Mouse (Mus musculus) spleen, postnatal 36 days (tissue): ENCODE data around the gene Meis2.

Source experiments
- DNase-seq, 2 experiments: peaks; one replicate each; pipeline ENCODE4 v3.0.0; 2022; ENCODE audit warnings: low spot score in 2 of 2, mixed read lengths in 1 of 2

Meis2 gene

DNA sequence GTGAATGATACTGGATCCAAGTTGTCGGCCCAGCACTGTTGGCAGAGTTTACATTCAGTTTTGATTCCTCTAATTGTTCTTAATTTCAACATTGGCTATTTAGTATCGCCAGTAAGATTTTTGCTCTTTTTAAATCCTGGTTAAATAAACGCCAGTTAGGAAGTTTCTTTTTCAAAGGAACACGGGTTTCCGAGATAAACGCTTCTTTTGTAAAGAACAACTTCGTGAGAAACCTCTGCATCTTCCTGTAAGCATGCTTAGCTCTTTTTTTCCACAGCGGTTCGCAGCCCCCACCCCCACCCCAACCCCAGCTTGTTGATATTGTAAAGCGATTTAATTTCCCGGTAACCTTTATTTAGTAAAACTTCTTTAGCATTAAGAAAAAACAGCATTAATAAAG is 2.8 kb upstream of the Meis2 start:
- no peak for DNase-seq

DNA sequence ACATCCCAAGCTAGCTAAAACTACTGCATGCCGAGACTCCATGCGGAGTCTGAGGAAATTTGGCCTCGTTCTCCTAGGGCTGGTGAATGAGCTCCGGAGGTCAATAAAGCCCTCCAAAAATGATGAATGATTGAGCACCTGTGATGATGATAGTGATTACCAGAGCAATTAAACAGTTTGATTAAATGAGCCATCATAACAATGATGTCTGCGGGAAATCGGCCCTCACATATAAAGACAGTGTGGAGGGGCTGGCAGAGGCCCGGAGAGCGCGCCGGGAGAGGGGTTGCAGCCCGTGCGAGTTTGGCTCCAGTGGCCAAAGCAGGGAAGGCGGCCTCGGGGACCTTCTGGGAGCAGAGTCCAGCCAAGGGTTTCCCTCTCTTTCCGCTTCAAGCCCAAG is 2.1 kb upstream of the Meis2 start:
- no peak for DNase-seq

DNA sequence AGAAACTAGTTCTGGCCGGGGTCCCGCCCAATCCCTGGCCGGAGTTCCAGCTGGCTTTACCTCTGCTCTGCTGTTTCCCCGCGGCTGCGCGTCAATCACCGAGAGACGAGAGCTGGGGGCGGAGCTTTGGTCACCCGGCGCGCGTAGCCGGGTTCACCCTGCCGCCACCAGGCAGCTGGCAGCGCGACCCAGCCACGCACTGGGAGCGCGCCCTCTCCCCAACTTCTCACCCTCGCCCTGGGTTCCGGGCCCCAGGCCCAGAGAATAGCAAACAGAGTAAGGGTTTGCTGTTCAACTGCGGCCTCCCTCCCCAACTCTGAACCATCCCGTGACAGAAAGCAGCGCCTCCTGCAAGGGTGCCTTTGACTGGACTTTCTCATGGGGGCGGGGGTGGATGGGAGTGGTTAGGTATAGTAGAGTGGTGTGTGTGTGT is 1.4 kb upstream of the Meis2 start:
- DNase-seq: peak; percentile 10 to 19

DNA sequence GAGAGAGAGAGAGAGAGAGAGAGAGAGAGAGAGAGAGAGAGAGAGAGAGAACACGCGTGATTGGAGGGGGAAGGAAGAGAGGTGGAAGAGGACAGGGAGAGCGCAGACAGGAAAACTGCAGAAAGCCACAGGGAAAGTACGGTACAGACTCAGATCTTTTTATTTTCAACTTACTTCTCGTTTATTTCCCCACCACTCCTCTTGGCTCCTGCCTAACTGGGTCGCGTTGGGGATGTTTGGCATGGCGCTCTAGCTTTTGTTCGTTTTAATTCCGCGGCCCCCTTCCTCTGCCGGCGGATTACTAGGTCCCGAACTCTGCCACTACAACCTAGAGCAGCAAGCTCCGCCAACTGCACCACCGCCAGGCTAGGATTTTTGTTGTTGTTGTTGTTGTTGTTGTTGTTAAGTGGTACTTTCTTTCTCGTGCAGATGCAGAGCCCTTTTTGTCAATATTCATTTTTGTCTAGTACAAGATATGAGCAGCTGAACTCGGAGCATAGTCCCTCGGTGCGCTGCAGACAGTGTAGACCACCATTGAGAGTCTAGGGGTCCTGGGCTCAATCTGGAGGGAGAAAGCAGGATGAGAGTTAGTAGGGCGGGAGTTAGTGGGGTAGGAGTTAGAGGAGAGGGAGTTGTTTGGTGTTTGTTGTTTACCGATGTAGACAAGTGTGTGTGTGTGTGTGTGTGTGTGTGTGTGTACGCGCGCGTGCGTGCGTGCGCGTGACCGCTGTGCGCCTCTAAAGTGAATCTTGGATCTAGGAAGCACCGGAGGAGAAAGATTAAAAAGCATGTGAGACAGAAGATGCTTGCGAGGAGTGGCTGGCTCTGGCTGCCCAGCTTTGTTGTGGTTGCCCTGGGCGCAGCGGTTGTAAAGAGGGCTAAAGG is 660 bp upstream of the Meis2 start:
- DNase-seq: no peak

DNA sequence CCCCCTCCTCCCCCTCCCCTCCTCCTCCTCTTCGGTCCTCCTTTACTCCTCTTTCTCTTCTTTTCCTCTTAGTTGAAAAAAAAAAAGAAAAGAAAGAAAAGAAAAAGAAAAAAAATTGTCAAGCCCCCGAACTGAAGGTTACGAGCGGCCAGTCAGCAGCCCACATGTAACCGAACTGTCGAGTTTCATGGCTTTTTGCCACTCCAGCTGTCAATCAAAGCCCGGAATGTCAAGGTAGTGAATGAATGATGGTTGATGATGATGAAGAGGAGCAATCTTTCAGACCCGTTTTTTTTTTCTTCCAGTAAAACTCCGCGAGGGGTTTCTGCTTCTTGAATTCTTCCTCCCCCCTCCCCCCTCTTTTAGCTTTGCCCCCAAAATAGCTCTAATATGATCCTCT is 582 bp downstream of the Meis2 start:
- no peak for DNase-seq

DNA sequence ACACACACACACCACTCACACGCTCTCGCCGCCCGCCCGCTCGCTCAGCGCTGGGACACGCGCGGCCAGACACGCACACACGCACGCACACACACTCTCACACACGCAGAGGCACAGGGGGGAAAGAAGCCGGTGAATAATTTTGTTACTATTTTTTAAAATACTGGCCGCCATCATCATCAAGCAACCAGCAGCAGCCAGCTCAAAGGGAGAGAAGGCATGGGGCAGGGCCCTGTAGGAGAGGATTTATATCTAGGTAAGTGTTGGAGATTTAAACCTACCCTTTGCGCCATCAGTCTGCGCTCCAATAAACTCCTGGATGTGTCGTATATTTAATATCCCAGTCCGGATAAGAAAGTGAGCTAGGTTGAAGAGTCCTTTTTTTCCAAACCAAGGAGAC is 1.1 kb downstream of the Meis2 start:
- no peak for DNase-seq

DNA sequence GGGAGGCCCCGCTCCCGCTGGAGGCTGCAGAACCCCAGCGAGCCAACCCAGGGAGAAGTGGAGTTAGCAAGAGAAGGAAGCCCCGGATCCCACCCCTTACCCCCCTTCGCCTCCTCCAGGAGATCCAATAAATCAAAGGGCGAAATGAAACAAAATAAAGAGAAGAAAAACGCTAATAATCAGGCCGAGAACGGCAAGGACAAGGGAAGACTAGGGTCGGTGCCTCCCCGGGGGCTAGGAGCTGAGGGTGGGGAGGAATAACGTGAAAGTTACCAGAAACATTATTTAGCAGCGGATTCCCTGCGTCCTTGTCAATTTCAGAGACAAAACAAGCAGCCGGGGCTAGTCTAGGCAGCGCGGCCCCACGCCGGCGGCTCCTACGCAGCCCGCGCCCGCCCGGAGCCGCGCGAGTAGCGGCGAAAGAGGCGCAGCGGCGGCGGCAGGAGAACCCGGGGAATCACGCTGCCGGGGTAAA is 1.8 kb downstream of the Meis2 start:
- no peak for DNase-seq

DNA sequence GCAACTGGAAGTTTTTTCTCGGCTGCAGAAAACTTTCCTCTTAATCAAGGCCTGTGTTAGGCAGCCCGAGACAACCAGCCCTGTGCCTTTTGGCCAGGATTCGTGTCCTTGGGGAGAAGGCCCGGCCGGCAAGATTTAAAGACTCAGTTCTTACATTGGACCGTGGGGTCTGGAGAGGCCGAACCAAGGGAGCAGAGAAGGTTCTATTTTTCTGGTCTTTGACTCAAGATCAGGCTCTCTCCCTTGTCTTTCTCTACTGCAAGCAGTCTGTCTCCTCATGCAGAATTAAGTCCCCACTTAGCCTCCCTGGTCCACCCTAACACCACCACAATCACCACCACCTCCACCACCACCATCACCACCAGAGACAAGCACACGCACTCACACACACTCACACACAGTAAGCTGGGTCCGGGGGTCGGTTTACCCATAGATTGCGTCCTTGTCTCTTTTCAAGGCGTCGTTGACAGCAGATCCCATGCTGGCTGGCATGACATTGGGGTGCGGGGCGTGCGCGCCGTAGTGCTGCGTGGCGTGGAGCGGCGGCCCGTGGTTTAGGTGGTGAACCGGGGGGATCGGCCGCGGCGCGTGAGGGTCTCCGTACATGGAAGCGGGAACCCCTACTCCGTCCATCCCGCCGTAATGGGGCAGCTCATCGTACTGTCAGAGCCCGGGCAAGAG is 2.7 kb downstream of the Meis2 start:
- DNase-seq: no peak

DNA sequence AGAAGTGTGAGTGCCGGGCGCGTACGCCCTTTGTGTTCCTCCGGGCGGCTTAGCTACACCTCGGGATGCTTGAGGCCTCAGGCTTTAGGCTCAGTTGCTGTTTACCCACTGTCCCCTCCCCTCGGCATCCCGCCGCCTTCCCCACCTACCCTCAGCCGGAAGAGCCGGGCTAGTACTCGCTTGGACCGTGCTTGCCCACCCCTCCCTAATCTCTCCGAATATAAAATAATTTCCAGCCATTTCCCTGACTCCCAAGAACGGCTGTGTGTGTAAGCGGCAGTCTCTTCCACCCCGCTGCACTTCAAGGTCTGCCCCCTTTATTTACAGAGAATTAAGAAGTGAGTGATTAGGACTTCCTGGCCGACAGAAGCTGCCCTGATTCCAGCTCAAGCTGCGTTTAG is 3.4 kb downstream of the Meis2 start:
- no peak for DNase-seq

DNA sequence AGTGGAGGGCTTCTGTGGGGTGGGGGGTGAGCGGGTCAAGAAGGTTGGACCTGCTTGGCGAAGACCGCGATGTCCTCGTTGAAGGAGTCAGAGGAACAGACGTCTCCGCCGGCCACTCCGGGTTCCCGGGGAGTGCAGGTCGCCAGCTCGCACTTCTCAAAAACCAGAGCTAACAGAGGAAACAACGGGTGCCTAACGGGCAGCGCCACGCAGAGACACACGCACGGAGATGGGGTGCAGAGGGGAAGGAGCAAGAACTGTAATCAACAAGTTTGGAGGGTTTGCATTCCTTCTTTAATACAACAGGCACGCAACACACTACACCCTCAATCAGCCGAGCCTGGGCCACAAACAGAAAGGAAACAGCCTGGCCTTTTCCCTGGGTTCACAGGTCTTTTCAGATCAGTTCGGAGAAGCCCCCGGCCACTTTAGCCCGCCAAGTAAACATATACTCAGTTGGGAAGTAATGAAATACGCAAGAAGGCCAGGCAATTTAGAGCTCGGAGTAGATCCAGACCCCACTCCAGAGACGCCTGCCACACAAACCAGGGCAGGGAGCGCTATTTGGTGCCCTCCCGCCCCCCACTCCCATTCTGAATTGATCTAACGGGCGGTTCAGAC is 4.1 kb downstream of the Meis2 start:
- DNase-seq: no peak

DNA sequence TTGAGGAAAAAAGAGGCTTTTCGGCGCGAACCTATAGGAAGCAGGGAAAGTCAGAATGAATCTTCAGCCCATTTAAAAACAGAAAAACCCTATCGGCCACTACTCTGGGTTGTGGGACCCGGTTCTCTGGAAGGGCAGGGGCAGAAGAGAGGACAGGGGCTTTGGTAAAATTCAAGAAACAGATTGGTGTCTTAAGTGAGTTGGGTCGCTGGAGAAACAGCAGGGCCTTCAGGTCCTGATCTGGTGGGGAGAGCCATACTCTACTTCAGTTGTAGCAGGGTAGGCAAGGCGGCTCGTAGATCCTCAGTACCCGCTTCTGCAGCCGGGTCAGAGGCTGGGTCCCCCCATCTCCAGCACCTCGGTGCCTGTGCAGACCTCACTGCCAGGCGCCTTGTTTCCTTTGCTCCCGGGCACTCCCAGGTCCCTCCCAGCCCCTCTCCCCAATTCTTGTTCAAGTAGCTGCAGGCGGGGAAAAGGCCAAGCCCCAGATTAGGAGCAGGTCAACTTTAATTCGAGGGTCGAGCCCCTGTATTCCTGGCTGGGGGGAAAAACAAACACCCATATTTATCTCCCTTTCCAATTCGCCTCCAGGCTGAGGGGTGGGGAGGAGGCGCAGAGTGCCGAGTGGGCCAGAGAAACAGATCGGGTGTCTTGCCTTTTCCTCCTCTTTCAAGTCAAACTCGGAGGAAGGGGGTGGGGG is 4.8 kb downstream of the Meis2 start:
- no peak for DNase-seq

DNA sequence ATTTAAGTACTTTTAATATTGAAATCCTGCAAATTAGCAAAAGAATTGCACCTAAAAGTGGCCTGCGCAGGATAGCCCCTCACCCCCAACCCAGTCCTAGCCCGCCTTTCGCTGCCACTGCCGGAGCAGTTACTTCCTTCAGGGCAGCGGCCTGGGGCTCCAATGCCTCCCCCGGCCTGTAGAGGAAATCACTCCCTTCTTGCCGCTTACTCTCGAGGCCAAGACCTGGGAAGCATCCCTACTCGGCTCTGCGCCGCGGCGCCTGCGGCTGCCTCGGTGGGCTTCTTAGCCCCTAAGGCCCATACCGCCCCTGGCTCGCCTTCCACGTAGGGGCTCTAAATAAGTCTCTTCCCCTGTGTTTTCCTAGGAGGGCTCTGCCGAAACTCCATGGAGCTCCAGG is 5.4 kb downstream of the Meis2 start:
- DNase-seq: no peak

DNA sequence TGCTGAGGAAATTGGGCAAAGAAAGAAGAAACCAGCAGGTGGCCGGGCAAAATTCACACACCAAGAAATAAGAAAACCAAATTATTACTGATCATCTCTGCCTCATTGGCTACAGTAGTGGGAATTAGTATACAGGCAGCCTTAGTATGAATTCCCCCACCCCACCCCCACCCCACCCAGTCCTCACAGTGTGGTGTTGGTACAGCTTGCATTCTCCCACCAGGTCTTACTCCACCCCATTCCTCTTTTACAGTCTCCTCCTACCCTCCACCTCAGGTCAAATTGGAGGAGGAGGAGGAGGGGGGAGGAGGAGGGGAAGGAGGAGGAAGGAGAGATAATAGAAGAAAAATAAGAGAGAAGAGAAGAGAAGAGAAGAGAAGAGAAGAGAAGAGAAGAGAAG is 6.0 kb downstream of the Meis2 start:
- no peak for DNase-seq

DNA sequence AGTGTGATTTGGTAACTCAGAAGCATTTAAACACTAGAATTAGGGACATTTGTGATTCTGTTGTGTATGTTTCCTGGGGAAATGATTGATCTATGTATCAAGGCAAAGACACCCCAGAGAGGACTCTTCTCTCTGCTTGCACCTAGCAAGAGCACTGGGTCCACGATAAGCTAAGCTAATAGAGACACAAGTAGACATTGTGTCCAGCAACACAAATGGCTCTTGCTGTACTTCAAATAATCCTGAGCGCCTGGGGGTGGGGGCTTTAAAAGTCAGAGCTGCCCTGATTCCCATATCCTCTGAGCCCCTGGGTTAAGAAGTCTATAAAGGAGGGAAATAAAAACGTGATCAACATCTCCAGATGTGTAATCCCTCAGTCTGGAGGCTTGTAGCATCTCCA is 6.6 kb downstream of the Meis2 start:
- no peak for DNase-seq

DNA sequence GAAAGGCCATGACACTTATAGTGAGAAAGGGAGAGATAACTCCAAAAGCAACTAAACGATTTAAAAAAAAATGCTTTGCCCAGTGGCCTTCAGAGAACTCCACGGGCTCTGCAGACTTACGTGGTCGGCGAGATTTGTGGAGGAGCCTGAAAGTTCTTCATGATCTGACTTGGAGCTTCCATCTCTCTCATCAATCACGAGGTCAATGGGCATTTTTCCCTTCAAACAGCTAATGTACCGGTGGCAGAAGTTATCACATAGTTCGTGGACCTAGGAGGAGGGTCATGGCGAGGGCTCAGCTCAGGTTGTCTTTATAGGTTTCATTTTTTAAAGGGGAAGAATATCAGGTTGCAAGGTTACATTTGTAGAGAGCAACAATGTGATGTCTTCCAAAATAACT is 7.1 kb downstream of the Meis2 start:
- DNase-seq: no peak

DNA sequence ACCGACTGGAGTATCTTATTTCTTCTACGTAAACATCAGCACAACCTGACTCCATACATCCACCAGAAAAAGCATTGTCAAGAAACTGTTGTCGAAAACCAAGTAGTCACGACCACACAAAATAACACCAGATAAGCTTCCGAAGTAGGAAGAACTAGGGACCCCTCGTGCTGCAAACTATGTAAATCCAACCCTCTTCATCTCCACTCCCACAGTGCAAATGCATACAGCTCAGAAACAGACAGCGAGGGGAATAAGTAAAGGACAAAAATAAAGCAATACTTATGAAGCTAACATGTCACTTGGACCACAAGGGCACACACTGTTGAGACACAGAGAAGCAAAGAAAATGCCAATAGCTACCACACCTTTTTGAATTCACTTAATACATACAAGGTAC is 8.8 kb downstream of the Meis2 start:
- DNase-seq: no peak

DNA sequence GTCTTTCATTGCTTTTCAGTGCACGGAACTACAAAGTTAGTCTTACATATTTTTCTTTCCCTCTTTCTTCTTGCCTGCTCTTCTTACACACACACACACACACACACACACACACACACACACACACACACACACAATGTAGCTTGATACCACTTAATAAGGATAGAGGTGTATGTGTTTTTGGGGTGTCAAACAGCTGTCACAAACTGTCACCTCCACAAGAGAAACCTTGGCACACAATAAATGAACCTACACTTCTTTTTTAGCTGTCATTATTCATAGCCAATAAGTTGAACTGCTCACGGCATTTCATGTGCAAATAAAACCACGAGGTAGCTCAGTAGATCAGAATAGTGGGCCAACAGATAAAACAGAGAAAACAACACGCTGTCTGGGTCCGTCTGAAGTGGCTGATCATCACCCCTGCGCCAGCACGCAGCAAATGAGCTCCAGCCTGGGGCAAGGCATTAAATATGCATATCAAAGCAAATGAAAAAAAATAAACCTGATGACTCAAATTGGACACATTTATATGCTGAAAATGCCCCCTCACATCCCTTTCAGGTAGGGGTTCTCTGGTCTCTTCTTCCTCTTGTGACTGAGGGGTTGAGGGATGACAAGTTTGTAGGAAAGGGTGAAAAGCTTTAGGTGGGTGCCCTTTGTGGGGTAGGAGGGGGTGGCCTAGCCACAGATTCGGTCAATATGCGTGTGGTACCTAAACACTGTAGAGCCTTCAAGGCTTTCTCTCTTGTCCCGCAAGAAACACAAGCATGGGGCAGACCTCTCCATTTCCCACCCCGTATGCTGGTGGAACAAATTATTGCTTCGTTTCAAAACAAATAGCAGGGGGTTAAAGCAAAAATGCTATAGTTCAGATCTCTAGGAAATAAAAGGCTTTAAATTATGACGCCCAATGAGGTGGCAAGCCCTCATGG is 9.7 kb downstream of the Meis2 start:
- no peak for DNase-seq

DNA sequence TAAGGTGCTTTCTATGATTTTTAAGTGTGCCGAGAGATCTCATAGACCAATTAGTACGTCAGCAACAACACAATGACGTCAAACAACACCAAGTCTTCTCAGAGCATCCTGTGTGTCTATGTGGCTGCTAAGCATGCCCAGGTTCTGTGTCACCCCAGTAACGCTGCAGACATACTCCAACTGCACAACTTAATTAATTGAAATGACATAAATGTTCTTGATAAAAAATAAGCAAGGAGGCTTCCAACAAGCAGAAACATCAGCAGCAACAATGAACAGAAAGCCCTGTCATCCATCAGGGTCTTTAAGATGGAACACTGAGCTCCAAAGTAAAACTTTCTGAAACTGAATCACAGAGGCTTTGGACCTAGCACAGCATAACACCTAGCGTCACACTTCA is 11.7 kb downstream of the Meis2 start:
- no peak for DNase-seq

DNA sequence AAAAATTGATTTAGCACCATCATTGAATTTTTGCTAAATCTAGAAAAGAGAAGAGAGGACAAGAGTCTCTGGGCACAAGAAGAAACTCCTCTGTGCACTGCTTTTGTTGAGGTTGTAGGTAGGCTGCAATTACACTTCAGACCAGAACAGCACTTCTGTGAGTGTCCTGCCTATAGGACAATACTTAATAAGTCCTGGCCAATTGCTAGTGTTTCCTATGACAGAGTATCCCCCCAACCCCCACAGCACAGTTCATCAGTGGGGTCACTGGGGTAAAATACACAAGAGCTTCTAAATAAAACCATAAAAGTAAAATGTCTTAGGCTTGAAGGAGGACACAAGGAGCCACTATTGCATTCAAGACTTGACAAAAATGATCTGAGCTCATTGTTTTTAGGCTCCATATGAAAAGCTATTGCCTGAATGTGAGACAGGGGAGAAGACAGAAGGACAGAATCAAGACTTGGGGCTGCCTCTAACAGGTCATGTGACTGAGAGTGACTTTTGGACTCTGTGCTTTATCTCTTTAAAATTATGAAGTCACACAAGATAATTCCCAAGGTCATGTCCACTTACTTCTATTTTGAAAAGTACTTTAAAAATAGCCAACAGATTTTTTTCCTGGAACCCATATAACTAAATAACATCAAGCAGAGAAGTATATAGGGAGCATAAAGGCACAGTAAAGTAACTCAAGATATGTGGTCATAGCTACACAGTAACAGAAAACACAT is 12.8 kb downstream of the Meis2 start:
- DNase-seq: no peak

DNA sequence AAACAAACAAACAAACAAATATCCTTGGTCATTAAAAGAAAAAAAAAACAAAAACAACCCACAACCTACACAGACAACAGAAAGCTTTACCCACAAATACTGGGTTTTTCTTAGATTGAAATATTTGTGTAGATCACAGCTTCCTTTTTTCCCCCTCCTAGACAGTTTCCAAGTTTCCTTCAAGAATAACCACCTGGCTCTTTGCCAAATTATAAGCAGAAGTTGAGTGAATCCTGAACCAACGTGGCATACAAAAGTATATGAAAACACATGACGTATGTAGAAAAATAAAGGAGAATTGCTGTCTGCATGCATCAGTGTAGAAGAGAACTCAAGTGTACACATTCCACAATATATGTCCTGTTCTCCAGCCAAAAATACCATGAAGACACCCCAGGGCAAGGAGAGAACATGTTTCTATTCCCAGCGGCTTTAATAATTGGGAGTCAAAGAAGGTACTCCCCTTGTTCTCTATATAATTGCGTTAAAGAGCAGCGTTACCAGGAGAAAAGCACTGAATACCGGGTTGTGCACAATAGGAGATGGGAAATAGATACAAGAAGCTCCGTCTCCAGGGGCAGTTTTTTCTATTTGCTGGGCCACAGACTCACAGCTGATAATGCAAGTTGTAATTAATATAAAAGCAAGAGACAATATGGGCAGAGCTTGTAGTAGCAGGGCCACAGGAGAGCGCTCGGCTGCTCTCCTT is 13.6 kb downstream of the Meis2 start:
- no peak for DNase-seq
